Mouse (Mus musculus): ENCODE measurements around the gene Ppp1r14d.
A peak's percentile ranks its signal among the peaks of the same experiment; 100 is the strongest.

Ppp1r14d gene

GRCm38 (mm10) chr2:119229775-119230704, at the start of gene Ppp1r14d:
Ppp1r14d (minus strand) TSS chr2:119229906.
- DNase-seq, result no peak

GRCm38 (mm10) chr2:119277810-119278209, 48.1 kb upstream of the Ppp1r14d start:
- DNase-seq, result no peak

- no peak for DNase-seq
These were observed 47.2 kb upstream of the Ppp1r14d start for GRCm38 (mm10) chr2:119276926-119277325.

- DNase-seq, result no peak
These were observed 44.4 kb upstream of the Ppp1r14d start for GRCm38 (mm10) chr2:119274126-119274525.

GRCm38 (mm10) chr2:119270643-119271331, 41.1 kb upstream of the Ppp1r14d start, which contains the start of gene Rhov:
Rhov (minus strand) TSS chr2:119271272.
- peak; percentile 83 to 89 for DNase-seq

GRCm38 (mm10) chr2:119270286-119270642, 40.6 kb upstream of the Ppp1r14d start:
- no peak for DNase-seq

GRCm38 (mm10) chr2:119263813-119264212, 34.1 kb upstream of the Ppp1r14d start:
- no peak for DNase-seq

GRCm38 (mm10) chr2:119262978-119263377, 33.3 kb upstream of the Ppp1r14d start:
- DNase-seq, result peak; percentile 75 to 81

- no peak for DNase-seq
These were observed 31.6 kb upstream of the Ppp1r14d start for GRCm38 (mm10) chr2:119261326-119261725.

- no peak for DNase-seq
These were observed 30.8 kb upstream of the Ppp1r14d start for GRCm38 (mm10) chr2:119260518-119260917.

GRCm38 (mm10) chr2:119254976-119255375, 25.3 kb upstream of the Ppp1r14d start:
- no peak for DNase-seq

- DNase-seq, result peak; percentile 96 to 98
These were observed 21.2 kb upstream of the Ppp1r14d start for GRCm38 (mm10) chr2:119250826-119251478.

- DNase-seq, result no peak
These were observed 20.7 kb upstream of the Ppp1r14d start for GRCm38 (mm10) chr2:119250377-119250776.

GRCm38 (mm10) chr2:119249592-119250061, 19.9 kb upstream of the Ppp1r14d start:
- DNase-seq, result no peak

- DNase-seq, result no peak
These were observed 18.2 kb upstream of the Ppp1r14d start for GRCm38 (mm10) chr2:119247904-119248303.

GRCm38 (mm10) chr2:119245246-119245645, 15.5 kb upstream of the Ppp1r14d start:
- DNase-seq, result no peak

GRCm38 (mm10) chr2:119242548-119242947, 12.8 kb upstream of the Ppp1r14d start:
- no peak for DNase-seq

- DNase-seq, result no peak
These were observed 11.1 kb upstream of the Ppp1r14d start for GRCm38 (mm10) chr2:119240819-119241186.

GRCm38 (mm10) chr2:119240075-119240818, 10.5 kb upstream of the Ppp1r14d start:
- DNase-seq, result no peak

GRCm38 (mm10) chr2:119238671-119239070, 9.0 kb upstream of the Ppp1r14d start:
- DNase-seq, result no peak

- DNase-seq, result peak; percentile 23 to 25
These were observed 8.1 kb upstream of the Ppp1r14d start for GRCm38 (mm10) chr2:119237871-119238220.

- peak in 1 of 2 experiments; percentile 13 for DNase-seq
These were observed 7.6 kb upstream of the Ppp1r14d start, which contains the start of gene Spint1 for GRCm38 (mm10) chr2:119237210-119237870. Spint1 (plus strand) TSS chr2:119237362.
